Mouse (Mus musculus) 3T3-L1 (cell line): ENCODE data around the gene Olfr1245.
A peak's percentile ranks its signal among the peaks of the same experiment; 100 is the strongest.
"Not testable (repeated sequence)": the region's sequence is repeated elsewhere in the genome, so short reads cannot be mapped to it uniquely, and the experiment has no call there.

Experiments
- DNase-seq: peaks from one replicate; pipeline ENCODE4 v3.0.0-alpha.2; 2015; ENCODE audit warnings: low read depth, low spot score

Olfr1245 gene

DNA sequence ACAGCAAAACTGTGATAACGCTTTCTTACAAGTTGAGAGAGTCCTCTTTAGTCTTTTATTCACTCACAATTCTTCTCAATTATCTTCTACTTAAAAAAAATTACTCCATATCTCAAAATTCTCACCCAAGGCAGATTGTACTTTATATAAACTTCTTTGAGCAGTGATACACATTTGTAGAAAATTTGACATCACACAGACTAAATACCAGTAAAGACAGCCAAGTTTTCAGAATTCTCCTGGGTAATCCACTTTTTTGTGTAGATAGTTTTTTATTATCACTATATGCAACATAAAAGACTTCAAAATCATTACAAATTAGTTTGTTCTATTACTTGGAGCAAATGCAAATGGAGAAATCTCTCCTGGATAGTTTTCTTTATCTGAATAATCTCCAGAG lies at the start of gene Olfr1245:
Gene Olfr1245, minus strand, starts transcription at position 101 of the 400 bp plus-strand sequence.
- no peak for DNase-seq

DNA sequence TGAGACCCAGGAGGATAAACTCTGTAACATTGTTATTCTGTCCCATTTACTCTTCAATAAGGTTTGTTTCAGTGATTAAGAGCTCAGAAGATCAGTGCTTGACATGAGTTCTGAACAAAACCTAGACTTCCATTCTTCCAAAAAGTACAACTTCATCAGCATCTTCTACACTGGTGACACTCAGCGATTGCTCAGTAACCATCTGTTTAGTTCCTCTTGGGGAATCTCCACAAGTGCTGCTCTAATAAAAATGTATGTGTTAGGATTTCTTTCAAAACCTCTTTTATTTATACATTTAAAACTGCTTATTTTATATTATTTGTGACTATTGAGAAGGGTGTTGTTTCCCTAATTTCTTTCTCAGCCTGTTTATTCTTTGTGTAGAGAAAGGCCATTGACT lies 39.9 kb upstream of the Olfr1245 start, which contains the start of gene Olfr1248:
Gene Olfr1248, minus strand, starts transcription at position 101 of the 400 bp plus-strand sequence.
- not testable (repeated sequence) for DNase-seq

DNA sequence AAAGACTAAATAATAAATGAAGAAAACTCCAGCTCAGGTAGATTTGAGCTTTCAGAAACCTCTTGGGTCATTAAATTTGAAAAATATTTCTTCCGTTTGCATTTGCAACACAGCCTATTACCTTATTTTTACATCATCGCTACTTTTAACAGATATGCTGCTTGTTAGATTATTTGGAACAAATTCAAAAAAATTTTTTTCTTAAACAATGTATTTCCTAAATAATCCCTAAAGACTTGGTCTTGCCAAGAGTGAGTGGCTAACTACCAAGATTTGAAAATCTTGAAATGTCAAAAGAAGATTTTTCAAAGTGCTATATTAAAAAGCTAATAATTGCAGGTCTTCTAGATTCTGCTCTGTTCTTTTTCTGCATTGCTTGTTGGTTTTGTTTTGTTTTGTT lies 35.8 kb upstream of the Olfr1245 start, which contains the start of gene Olfr1247:
Gene Olfr1247, minus strand, starts transcription at position 101 of the 400 bp plus-strand sequence.
- no peak for DNase-seq

DNA sequence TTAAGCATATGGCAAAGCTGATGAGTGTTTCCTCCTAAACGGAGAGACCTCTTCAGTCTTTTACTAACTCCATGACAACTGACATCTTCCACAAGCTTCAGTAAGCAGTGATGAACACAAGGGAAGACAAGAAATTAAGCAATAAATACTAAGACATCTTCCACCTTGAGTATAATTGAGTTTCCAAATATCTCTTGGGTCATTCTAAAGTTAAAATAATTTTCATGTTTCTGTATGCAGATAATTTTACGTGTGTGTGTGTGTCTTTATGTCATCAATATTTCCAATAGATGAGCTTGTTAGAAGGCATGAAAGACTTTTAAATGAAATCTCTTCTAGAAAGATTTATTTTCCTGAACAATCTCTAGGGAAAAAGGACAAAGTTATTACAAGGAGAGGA lies 14.8 kb upstream of the Olfr1245 start, which contains the start of gene Olfr1246:
Gene Olfr1246, minus strand, starts transcription at position 101 of the 400 bp plus-strand sequence.
- DNase-seq, result no peak

DNA sequence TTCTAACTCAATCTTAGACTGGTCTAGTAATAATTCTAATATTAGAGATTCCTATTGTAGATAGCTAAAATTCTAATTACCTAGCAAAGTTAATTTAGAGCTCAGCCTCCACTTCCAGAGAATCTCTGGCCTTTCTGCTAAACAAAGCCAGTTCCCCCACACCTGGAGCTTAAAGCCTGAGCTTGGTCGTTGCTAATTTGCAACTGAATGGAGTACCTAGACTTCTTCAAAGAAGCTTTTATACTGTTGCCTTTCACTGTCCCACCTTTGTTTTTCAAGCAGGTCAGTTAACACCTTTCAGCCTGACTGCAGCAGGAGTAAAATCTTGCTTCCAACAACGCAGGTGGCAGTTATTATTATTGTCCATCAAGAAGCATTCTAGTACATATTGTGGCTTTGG lies 15.5 kb downstream of the Olfr1245 start:
- not testable (repeated sequence) for DNase-seq

DNA sequence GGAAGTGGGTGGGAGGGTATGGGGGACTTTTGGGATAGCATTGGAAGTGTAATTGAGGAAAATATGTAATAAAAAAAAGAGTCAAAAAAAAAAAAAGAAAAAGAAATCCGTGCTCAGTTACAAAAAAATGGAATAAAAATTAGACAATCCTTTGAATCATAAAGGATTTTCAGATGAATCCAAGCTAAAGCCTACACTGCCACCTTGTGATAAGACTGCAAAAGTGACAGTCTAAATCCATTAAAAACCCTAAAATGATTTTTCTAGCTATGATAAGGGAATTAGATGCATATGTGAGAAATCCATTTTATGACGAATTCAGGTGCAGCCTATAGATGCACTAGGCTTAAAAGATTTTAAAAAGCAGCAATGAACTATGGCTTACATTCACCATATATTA lies 33.7 kb downstream of the Olfr1245 start:
- DNase-seq, result peak; percentile 29

DNA sequence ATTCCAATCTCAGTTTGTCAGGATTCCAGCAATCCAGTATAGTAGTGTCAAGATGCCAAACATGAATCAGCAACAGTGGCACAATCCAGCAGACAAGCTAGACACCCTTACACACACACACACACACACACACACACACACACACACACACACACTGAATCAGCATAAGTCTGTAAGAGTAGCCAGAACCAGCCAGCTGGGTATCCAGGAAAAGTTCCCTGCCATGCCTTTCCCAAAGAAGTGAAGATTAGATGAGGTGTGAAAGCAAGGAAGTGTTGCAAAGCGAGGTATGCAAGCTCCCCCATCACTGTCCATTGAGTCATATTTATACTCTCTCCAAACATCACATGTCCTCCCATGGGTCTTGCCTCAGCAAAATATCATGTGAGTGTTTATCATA lies 38.3 kb downstream of the Olfr1245 start:
- no peak for DNase-seq

DNA sequence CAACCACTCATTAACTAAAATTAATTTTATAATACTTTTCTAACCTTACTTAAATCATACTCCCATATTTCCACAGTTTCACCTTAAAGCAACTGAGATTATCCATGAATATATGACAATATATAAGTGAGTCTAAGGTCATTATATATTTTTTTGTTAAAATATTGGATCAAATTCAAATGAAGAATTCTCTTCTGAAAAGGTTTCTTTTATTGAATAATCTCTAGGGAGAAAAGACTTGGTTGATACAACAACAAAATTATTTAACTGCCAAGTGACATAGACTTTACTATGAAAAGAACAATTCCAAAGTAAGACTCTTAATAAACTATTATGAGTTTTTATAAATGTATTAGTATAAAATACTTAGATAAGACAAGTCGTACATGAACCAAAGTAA lies 46.9 kb downstream of the Olfr1245 start, which contains the start of gene Olfr1243:
Gene Olfr1243, minus strand, starts transcription at position 101 of the 400 bp plus-strand sequence.
- no peak for DNase-seq
